Mouse (Mus musculus) inflammation-experienced regulatory T-cells, adult 16 weeks (primary cell): Measurements from ENCODE around the gene Sik2. TPM values are rescaled to one million over a fixed set of nuclear protein-coding genes. Genes with fewer than 3 reads are reported as not detected.

Experiments used
- polyA plus RNA-seq: library from polyadenylated mRNA; unstranded; fragments of 100-300 nt; shearing (Covaris generic); gene quantifications from one replicate; pipeline ENCODE4 v1.2.1, GENCODE M21; 2017

The Sik2 gene
- 23.7 TPM for polyA plus RNA-seq

DNA sequence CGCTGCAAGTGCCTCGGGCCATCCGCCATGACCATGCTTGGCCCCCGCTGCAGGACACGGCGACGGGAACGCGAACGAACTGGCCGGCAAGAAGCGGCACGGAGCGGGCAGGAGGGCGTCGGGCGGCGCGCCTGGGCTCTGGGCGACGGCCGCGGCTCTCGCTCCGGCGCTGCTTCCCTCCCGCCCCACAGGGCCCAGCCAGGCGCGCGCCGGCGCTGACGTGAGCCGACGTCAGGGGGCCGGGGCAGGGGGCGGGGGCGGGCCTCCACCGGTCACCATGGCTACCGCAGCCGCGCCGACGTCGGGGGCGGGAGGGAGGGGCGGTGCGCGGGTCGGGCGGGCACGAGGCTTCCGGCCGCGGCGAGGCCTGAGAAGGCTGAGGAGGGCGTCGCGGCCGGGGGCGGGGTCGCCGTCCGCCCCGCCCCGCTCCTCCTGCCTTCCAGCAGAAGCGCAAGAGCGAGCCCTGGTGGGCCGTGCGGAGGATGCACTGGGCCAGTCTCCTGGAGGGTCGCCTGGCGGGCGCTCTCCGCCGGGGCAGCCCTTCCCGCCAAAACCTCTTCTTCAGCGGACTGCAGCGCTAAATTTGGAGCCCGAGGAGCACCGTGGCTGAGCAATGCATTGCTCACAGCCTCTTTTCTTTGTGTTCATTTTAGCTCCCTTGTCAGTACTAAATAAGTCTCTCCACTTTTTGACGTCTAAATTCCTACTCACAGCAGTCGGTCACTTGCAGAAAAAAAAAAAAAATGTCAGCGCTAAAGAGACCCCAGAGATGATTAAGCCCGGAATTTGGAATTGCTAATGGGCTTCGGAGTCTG, at the start of gene Sik2:
TSS of gene Sik2 (minus strand) at position 233 of the 815 bp plus-strand sequence.

DNA sequence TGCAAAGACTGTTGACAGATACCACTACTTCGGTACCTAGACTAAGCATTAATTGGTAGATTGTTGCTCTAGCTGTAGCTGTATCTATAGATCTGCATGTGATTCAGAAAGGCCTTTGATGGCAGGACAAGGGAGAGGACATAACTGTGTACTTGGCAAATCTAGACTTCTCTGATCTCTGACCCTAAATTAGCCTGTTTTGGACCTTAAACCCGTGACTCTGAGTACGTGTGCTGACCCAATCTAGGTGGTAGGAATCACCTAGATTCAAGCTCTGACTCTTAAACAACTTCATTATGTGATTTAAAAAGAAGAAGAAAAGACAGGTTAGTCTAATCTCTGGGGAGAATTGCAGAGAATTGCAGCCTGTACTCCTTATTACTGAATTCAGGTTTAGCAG, 163.8 kb downstream of the Sik2 start, which contains the start of gene Ppp2r1b:
TSS of gene Ppp2r1b (plus strand) at position 221 of the 400 bp plus-strand sequence.

Other genes with a start within 250 kb of the Sik2 start
- 9.5 TPM for gene Fdxacb1, start 240.8 kb downstream of the Sik2 start, polyA plus RNA-seq
- 10.9 TPM for gene Alg9, start 234.1 kb downstream of the Sik2 start, polyA plus RNA-seq
- gene 1110032A03Rik, start 233.6 kb downstream of the Sik2 start, polyA plus RNA-seq, result 20.7 TPM
- gene Ppp2r1b, start 163.8 kb downstream of the Sik2 start, polyA plus RNA-seq, result 91.9 TPM
- gene Btg4, start 51.8 kb upstream of the Sik2 start, polyA plus RNA-seq, result 0.38 TPM
- not detected for gene Layn, start 68.0 kb upstream of the Sik2 start, polyA plus RNA-seq
- not detected for gene 4833427G06Rik, start 93.0 kb upstream of the Sik2 start, polyA plus RNA-seq
- not detected for gene Gm32742, start 156.4 kb upstream of the Sik2 start, polyA plus RNA-seq
- 13.6 TPM for gene Pou2af1, start 204.6 kb upstream of the Sik2 start, polyA plus RNA-seq